Mouse (Mus musculus): Measurements from ENCODE around the gene Phactr1. TPM values are rescaled to one million over a fixed set of nuclear protein-coding genes. Genes with fewer than 3 reads are reported as not detected.
A peak's percentile ranks its signal among the peaks of the same experiment; 100 is the strongest.

The Phactr1 gene
- polyA plus RNA-seq, 1 experiment from 2014 or later = 15.5 TPM

DNA sequence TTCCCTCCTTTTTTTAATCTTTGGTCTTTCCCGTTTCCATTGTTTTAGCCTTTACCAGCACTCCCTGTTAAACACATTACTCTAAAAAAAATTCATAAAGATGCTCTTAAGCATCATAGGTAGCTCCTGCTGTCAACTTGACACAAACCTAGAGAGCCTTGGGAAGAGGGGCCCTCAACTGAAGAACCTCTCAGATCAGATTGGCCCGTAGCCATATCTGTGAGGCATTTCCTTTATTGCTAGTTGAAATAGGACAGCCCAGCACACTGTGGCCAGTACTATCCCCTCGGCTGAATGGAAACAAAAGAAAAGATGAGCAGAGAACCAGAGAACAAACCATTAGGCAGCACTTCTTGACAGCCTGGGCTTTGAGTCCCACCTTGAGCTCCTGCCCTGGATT is 313.9 kb downstream of the Phactr1 start:
- no peak overlapping the region for H3K4me2 ChIP-seq
- H3K36me3 ChIP-seq (ENCODE audit: control insufficient read depth, insufficient read depth, low read length) = no peaks in the 10 kb centered on the region; the same call in 1 of the 2 replicates
- H3K4me1 ChIP-seq (ENCODE audit: control insufficient read depth, insufficient read depth, low read length) = no peaks in the 10 kb centered on the region
- no peaks in the 10 kb centered on the region for H3K27me3 ChIP-seq (ENCODE audit: control insufficient read depth, insufficient read depth, low read length)
- peak; percentile 60 for DNase-seq (ENCODE audit: low spot score, missing footprints)
- no peak overlapping the region for H3K9ac ChIP-seq (ENCODE audit: low read length)
- H3K4me3 ChIP-seq (ENCODE audit: low read depth, low read length) = no peak overlapping the region
- no peaks in the 10 kb centered on the region for H3K9me3 ChIP-seq (ENCODE audit: control insufficient read depth, low read length)
- WGBS = 91% methylated on average over 3 of the region's 3 CpGs
- H3K27ac ChIP-seq (ENCODE audit: low read depth, low read length) = no peak overlapping the region
- ATAC-seq (ENCODE audit: low FRiP score) = no peak

DNA sequence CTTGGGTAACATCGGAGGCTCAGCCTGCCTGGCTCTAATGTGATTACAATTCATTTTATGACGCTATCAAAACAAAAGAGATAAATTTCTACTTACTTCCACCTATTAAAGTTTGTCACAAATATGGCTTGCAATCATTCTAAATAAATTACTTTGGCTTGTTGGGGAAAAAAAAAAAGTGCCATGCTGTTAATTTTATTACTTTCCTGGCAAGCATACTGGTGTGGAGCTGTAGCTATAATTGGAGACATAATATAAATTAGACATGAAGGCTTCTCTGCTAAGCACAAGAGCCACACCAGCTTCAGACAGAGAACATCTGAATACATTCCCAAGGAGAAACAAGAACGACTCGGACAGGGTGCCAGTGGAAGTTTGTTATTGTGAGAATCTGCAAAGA is 315.8 kb downstream of the Phactr1 start:
- WGBS = 82% methylated on average over 4 of the region's 4 CpGs

DNA sequence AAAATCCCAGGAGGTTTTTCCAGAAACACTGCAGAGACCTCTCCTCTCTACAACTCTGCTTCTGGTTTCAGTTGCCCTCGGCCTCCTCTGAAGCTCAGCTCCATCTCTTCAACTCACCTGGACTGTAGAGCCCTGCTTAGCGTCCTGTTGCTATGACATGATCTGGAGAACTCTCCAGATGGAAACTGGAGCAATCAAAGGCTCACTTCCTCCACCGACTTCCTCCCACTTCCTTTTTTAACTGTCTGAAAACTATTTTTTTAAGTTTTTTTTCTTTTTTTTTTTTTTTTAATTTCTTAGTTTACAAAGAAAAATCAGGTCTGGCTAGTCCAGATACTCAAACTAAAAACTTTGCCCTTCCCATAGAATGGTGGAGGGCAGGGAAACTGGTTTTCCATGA is 318.9 kb downstream of the Phactr1 start:
- no peaks in the 10 kb centered on the region for H3K36me3 ChIP-seq (ENCODE audit: control insufficient read depth, insufficient read depth, low read length)
- no peak overlapping the region for H3K9ac ChIP-seq (ENCODE audit: low read length)
- H3K27me3 ChIP-seq (ENCODE audit: control insufficient read depth, insufficient read depth, low read length) = no peaks in the 10 kb centered on the region
- no peaks in the 10 kb centered on the region for H3K4me1 ChIP-seq (ENCODE audit: control insufficient read depth, insufficient read depth, low read length)
- H3K4me2 ChIP-seq = no peak overlapping the region
- no peak overlapping the region for H3K4me3 ChIP-seq (ENCODE audit: low read depth, low read length)
- DNase-seq (ENCODE audit: low spot score, missing footprints) = peak; percentile 37
- H3K27ac ChIP-seq (ENCODE audit: low read depth, low read length) = no peak overlapping the region
- WGBS = 85% methylated on average over 3 of the region's 3 CpGs
- no peaks in the 10 kb centered on the region for H3K9me3 ChIP-seq (ENCODE audit: control insufficient read depth, low read length)
- no peak for ATAC-seq (ENCODE audit: low FRiP score)

More for the DNA sequence above, 315.8 kb downstream of the Phactr1 start:
- DNase-seq (ENCODE audit: low spot score, missing footprints) (no peak), ATAC-seq (ENCODE audit: low FRiP score) (no peak)
- H3K4me2 ChIP-seq = no peak overlapping the region
- H3K9me3 ChIP-seq (ENCODE audit: control insufficient read depth, low read length) = no peaks in the 10 kb centered on the region
- H3K4me1 ChIP-seq (ENCODE audit: control insufficient read depth, insufficient read depth, low read length) = no peaks in the 10 kb centered on the region
- no peak overlapping the region for H3K4me3 ChIP-seq (ENCODE audit: low read depth, low read length)
- H3K36me3 ChIP-seq (ENCODE audit: control insufficient read depth, insufficient read depth, low read length) = no peaks in the 10 kb centered on the region
- no peak overlapping the region for H3K9ac ChIP-seq (ENCODE audit: low read length)
- H3K27me3 ChIP-seq (ENCODE audit: control insufficient read depth, insufficient read depth, low read length) = no peaks in the 10 kb centered on the region
- H3K27ac ChIP-seq (ENCODE audit: low read depth, low read length) = no peak overlapping the region

DNA sequence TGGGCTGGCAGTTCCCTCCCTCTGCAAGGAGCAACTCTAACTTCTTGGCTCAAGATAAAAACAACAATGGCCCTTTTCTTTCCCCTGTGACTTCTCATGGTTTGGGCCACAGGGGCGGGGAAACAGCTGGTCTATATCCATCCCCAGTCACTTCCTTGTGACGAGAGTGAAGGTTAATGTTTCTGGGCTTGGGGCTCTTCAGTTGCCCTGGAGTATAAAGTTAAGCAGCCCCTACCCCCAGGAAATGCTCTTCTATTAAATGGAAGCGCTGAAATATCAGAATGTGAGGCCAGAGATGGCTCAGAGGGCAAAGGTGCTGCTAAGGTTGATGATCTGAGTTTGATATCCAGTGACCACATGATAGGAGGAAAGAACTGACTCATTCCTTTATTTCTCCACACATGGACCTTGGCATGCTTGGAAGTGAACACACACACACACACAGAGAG is 324.7 kb downstream of the Phactr1 start:
- Histone ChIP-seq H3K27ac (ENCODE audit: low read depth, low read length) (no peak overlapping the region), H3K36me3 (ENCODE audit: control insufficient read depth, insufficient read depth, low read length) (no peaks in the 10 kb centered on the region), H3K9ac (ENCODE audit: low read length) (no peak overlapping the region), H3K4me1 (ENCODE audit: control insufficient read depth, insufficient read depth, low read length) (no peaks in the 10 kb centered on the region; the same call in 1 of the 2 replicates), H3K9me3 (ENCODE audit: control insufficient read depth, low read length) (no peaks in the 10 kb centered on the region), H3K4me2 (no peak overlapping the region), H3K27me3 (ENCODE audit: control insufficient read depth, insufficient read depth, low read length) (no peaks in the 10 kb centered on the region), H3K4me3 (ENCODE audit: low read depth, low read length) (no peak overlapping the region)
- 16% methylated on average over 3 of the region's 3 CpGs for WGBS
- no peak for ATAC-seq (ENCODE audit: low FRiP score)
- peak; percentile 68 for DNase-seq (ENCODE audit: low spot score, missing footprints)

DNA sequence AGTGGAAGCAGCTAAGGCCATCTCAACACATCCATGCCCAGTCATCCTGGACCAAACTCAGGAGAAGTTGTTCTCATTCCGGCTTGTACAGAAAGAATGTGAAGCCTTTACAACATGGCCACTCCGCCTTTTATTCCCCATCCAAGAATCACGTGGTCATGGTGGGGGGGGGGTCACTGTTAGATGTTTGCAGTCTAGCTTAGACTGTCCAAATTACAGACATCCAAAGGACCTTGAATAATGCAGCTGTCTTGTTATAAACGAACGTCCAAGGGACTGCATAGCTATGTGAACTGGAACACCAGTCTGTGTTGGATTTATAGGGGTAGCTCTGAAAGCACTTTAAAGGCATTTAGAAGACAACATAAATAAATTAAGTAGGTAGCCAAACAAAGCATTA is 328.0 kb downstream of the Phactr1 start:
- no peaks in the 10 kb centered on the region for H3K27me3 ChIP-seq (ENCODE audit: control insufficient read depth, insufficient read depth, low read length)

DNA sequence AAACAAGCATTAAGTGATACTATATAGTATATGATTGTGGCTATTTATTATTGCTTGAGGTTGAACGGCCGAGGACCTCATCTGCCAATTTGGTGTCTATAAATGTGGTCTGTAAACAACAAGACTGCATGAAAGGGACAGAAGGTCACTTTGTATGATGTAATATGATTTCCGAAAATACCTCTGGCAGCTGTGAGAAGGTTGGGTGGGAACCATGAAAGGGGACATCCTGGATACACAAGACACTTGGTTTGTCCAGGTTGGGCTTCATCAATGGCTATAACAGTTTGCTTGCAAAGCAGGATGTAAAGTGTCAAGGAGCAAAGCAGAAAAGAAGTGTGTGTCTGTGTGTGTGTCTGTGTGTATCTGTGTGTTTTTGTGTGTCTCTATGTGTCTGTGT is 329.2 kb downstream of the Phactr1 start:
- H3K9ac ChIP-seq (ENCODE audit: low read length) = no peak overlapping the region
- no peak overlapping the region for H3K27ac ChIP-seq (ENCODE audit: low read depth, low read length)
- no peak overlapping the region for H3K4me2 ChIP-seq
- H3K36me3 ChIP-seq (ENCODE audit: control insufficient read depth, insufficient read depth, low read length) = no peaks in the 10 kb centered on the region
- 89% methylated on average over 3 of the region's 3 CpGs for WGBS
- ATAC-seq (ENCODE audit: low FRiP score) (no peak), DNase-seq (ENCODE audit: low spot score, missing footprints) (peak; percentile 70)
- no peaks in the 10 kb centered on the region for H3K27me3 ChIP-seq (ENCODE audit: control insufficient read depth, insufficient read depth, low read length)
- H3K4me3 ChIP-seq (ENCODE audit: low read depth, low read length) = no peak overlapping the region
- no peaks in the 10 kb centered on the region for H3K9me3 ChIP-seq (ENCODE audit: control insufficient read depth, low read length)
- no peaks in the 10 kb centered on the region; the same call in 1 of the 2 replicates for H3K4me1 ChIP-seq (ENCODE audit: control insufficient read depth, insufficient read depth, low read length)

More for the DNA sequence above, 328.0 kb downstream of the Phactr1 start:
- ATAC-seq (ENCODE audit: low FRiP score) = no peak
- peak; percentile 37 for DNase-seq (ENCODE audit: low spot score, missing footprints)
- no peak overlapping the region for H3K4me2 ChIP-seq
- 79% methylated on average over 5 of the region's 5 CpGs for WGBS
- H3K27ac ChIP-seq (ENCODE audit: low read depth, low read length) = no peak overlapping the region
- no peak overlapping the region for H3K4me3 ChIP-seq (ENCODE audit: low read depth, low read length)
- H3K4me1 ChIP-seq (ENCODE audit: control insufficient read depth, insufficient read depth, low read length) = no peaks in the 10 kb centered on the region; the same call in 1 of the 2 replicates
- no peak overlapping the region for H3K9ac ChIP-seq (ENCODE audit: low read length)
- no peaks in the 10 kb centered on the region for H3K9me3 ChIP-seq (ENCODE audit: control insufficient read depth, low read length)
- no peaks in the 10 kb centered on the region for H3K36me3 ChIP-seq (ENCODE audit: control insufficient read depth, insufficient read depth, low read length)

DNA sequence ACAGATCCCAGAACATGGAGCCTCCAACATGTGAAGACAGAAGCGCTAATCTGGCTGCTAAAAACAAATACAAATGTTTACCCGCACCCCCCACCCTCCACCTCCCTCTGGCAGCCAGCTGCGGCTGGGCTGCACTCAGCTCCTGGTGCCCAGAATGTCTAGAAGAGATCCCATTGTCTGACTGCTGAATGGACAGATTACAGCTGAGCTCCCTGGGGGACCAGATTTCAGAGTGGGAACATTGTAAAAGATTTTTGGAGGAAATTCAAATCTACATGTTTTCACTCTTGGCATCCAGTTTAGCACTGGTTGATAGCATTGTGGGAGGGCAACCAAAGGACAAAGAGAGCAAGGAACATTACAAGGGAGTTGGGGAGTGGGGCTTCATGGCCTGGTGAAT is 331.1 kb downstream of the Phactr1 start:
- 36% methylated on average over 3 of the region's 3 CpGs for WGBS
- H3K27ac ChIP-seq (ENCODE audit: low read depth, low read length) = no peak overlapping the region
- no peak overlapping the region for H3K4me3 ChIP-seq (ENCODE audit: low read depth, low read length)
- ATAC-seq (ENCODE audit: low FRiP score) (no peak), DNase-seq (ENCODE audit: low spot score, missing footprints) (peak; percentile 86)
- no peaks in the 10 kb centered on the region for H3K27me3 ChIP-seq (ENCODE audit: control insufficient read depth, insufficient read depth, low read length)
- H3K4me2 ChIP-seq = no peak overlapping the region
- H3K4me1 ChIP-seq (ENCODE audit: control insufficient read depth, insufficient read depth, low read length) = no peaks in the 10 kb centered on the region
- H3K9me3 ChIP-seq (ENCODE audit: control insufficient read depth, low read length) = no peaks in the 10 kb centered on the region
- no peaks in the 10 kb centered on the region for H3K36me3 ChIP-seq (ENCODE audit: control insufficient read depth, insufficient read depth, low read length)
- no peak overlapping the region for H3K9ac ChIP-seq (ENCODE audit: low read length)

DNA sequence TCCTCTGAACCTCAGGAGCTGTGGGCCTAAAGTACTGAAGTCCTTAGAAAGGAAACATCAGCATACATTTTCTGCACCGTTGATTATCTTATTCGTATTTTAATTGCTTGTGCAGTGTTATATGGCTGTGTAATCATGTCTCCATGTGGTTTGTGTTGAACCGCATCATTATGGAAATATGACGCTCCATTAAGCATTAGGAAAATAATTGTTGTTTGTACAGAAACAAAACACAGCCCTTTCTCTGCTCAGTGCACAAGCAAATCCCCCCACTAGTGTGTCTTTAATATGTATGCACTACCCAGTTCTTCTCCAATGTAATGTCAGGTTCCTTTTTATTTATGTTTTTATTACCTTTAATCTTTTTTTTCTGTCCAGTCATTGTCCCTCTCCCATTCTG is 333.6 kb downstream of the Phactr1 start:
- no peak overlapping the region for H3K4me2 ChIP-seq
- DNase-seq (ENCODE audit: low spot score, missing footprints) = peak; percentile 64
- 86% methylated on average over 4 of the region's 4 CpGs for WGBS
- no peaks in the 10 kb centered on the region for H3K9me3 ChIP-seq (ENCODE audit: control insufficient read depth, low read length)
- no peaks in the 10 kb centered on the region for H3K36me3 ChIP-seq (ENCODE audit: control insufficient read depth, insufficient read depth, low read length)
- H3K9ac ChIP-seq (ENCODE audit: low read length) = no peak overlapping the region
- H3K27me3 ChIP-seq (ENCODE audit: control insufficient read depth, insufficient read depth, low read length) = no peaks in the 10 kb centered on the region
- ATAC-seq (ENCODE audit: low FRiP score) = no peak
- no peak overlapping the region for H3K4me3 ChIP-seq (ENCODE audit: low read depth, low read length)
- no peaks in the 10 kb centered on the region for H3K4me1 ChIP-seq (ENCODE audit: control insufficient read depth, insufficient read depth, low read length)
- H3K27ac ChIP-seq (ENCODE audit: low read depth, low read length) = no peak overlapping the region

DNA sequence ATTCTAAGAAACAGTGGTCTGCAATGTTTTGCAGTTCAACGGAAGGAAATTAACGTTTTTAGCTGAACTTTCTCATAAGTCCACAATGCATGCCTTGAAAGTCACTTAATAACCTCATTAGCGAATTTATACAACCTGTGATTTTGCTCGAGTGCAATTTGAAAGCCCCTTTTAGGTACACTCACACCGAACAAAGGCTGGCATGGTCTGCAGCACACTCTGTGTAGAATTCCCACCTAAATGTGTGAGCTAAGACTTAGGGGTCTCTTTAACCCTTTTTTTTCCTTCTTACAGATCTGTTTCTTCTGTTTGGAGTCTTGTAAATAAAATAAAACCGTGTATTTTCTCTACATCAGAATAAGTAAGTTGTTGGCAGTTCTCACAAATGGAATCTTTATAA is 335.3 kb downstream of the Phactr1 start:
- Histone ChIP-seq H3K4me1 (ENCODE audit: control insufficient read depth, insufficient read depth, low read length) (no peaks in the 10 kb centered on the region), H3K9ac (ENCODE audit: low read length) (no peak overlapping the region), H3K4me3 (ENCODE audit: low read depth, low read length) (no peak overlapping the region), H3K27ac (ENCODE audit: low read depth, low read length) (no peak overlapping the region), H3K27me3 (ENCODE audit: control insufficient read depth, insufficient read depth, low read length) (no peaks in the 10 kb centered on the region), H3K4me2 (no peak overlapping the region), H3K36me3 (ENCODE audit: control insufficient read depth, insufficient read depth, low read length) (no peaks in the 10 kb centered on the region), H3K9me3 (ENCODE audit: control insufficient read depth, low read length) (no peaks in the 10 kb centered on the region)
- DNase-seq (ENCODE audit: low spot score, missing footprints) (peak; percentile 19), ATAC-seq (ENCODE audit: low FRiP score) (no peak)
- 66% methylated on average over 6 of the region's 6 CpGs for whole genome bisulfite sequencing

DNA sequence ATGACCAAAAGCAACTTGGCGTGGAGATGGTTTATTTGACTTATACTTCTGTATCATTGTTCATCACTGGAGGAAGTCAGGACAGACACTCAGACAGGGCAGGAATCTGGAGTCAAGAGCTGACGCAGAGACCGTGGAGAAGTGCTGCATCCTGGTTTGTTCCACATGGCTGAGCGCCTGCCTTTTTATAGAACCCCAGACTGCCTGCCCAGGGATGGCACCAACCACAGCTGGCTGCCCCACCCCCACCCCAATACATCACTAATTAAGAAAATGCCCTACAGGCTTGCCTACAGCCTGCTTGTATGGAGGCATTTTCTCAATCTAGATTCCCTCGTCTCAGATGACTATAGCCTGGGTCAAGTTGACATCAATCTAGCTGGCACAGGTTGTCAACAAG is 338.4 kb downstream of the Phactr1 start:
- H3K9ac ChIP-seq (ENCODE audit: low read length) = no peak overlapping the region
- H3K9me3 ChIP-seq (ENCODE audit: control insufficient read depth, low read length) = no peaks in the 10 kb centered on the region
- no peak for ATAC-seq (ENCODE audit: low FRiP score)

More for the DNA sequence above, 338.4 kb downstream of the Phactr1 start:
- DNase-seq (ENCODE audit: low spot score, missing footprints) = no peak
- Histone ChIP-seq H3K4me2 (no peak overlapping the region), H3K27me3 (ENCODE audit: control insufficient read depth, insufficient read depth, low read length) (no peaks in the 10 kb centered on the region), H3K4me1 (ENCODE audit: control insufficient read depth, insufficient read depth, low read length) (no peaks in the 10 kb centered on the region), H3K36me3 (ENCODE audit: control insufficient read depth, insufficient read depth, low read length) (no peaks in the 10 kb centered on the region), H3K27ac (ENCODE audit: low read depth, low read length) (no peak overlapping the region), H3K4me3 (ENCODE audit: low read depth, low read length) (no peak overlapping the region)
- WGBS = 83% methylated on average over 5 of the region's 5 CpGs
